Mouse (Mus musculus) gastrocnemius, adult 2 months (tissue): ENCODE measurements around the gene Robo4. TPM values are rescaled to one million over a fixed set of nuclear protein-coding genes. Genes with fewer than 3 reads are reported as not detected.
A peak's percentile ranks its signal among the peaks of the same experiment; 100 is the strongest.

Experiments
- DNase-seq: peaks from one replicate; pipeline ENCODE4 v3.0.0; 2022
- H3K27ac ChIP-seq: fragments of 200-600 bp; 2 replicates; pipeline ENCODE4 v1.8.1; 2022; ENCODE audit warnings: mild to moderate bottlenecking
- H3K4me3 ChIP-seq: fragments of 200-600 bp; 2 replicates; pipeline ENCODE4 v1.8.1; 2022; ENCODE audit warnings: mild to moderate bottlenecking, moderate library complexity
- CTCF ChIP-seq: fragments of 200-600 bp; IDR thresholded peaks from 2 replicates; pipeline ENCODE4 v1.8.1; 2022; ENCODE audit warnings: antibody characterized with exemption, mild to moderate bottlenecking, moderate library complexity
- intact Hi-C: fragments of 180-260 bp; cut with DNase I; formaldehyde crosslinking; loops from one replicate; pipeline ENCODE4 v1.15.1; 2025
- total RNA-seq, 2 experiments: library from RNA; stranded (reverse); gene quantifications; 2 replicates each; pipeline ENCODE4 v1.2.3; 2021

The Robo4 gene
- total RNA-seq, 2 experiments from 2014 or later = 8.6 to 10.6 TPM

DNA sequence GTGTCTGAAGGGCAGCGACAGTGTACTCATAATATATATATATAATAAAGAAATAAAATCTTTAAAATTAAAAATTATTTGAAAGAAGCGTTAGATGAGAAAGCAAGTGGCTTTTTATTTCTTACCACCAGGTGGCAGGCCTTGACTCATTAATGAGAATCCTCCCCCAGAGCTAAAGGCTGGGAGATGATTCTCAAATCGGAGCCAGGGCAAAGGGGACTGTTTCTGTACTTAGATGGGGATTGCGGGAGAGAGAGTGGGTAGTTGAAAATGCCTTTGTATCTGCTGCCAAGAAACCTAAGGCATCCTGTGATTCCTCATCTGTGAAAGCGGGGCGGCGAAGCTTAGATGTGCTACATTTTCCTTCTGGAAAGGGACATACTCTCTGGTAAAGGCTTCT is 61.1 kb downstream of the Robo4 start:
- DNase-seq = peak; percentile 29
- Histone ChIP-seq H3K4me3 (no peak overlapping the region), H3K27ac (no peak overlapping the region)
- TF ChIP-seq CTCF = peak; percentile 79
- intact Hi-C loops = loop anchor here (1.0 kb wide), 1 partner anchor 154 kb away; no protein-coding TSS in a partner anchor

Other genes starting within 250 kb of the Robo4 start
- 1 to 10 TPM; 2.5 to 4.2 TPM for gene Tmem218, start 193.7 kb upstream of the Robo4 start, total RNA-seq
- gene Slc37a2, start 146.2 kb upstream of the Robo4 start, total RNA-seq = under 1 TPM; 0.36 to 0.50 TPM
- 1 to 10 TPM; 1.7 to 1.8 TPM for gene Ccdc15, start 53.5 kb upstream of the Robo4 start, total RNA-seq
- gene Hepacam, start 34.5 kb upstream of the Robo4 start, total RNA-seq = under 1 TPM in 1 of 2 experiments, not detected in 1; 0.20 TPM
- not detected for gene Robo3, start 31.3 kb downstream of the Robo4 start, total RNA-seq
- 1 to 10 TPM; 4.0 to 5.1 TPM for gene Msantd2, start 87.4 kb downstream of the Robo4 start, total RNA-seq
- gene Esam, start 126.2 kb downstream of the Robo4 start, total RNA-seq = 10 to 100 TPM; 20.5 to 29.9 TPM
- 1 to 10 TPM; 2.6 to 3.2 TPM for gene Vsig2, start 137.4 kb downstream of the Robo4 start, total RNA-seq
- under 1 TPM; 0.23 to 0.42 TPM for gene Nrgn, start 151.0 kb downstream of the Robo4 start, total RNA-seq
- 1 to 10 TPM; 4.1 to 4.6 TPM for gene Siae, start 153.8 kb downstream of the Robo4 start, total RNA-seq
- gene Spa17, start 211.8 kb downstream of the Robo4 start, total RNA-seq = 1 to 10 TPM; 3.1 to 4.1 TPM